Mouse (Mus musculus) adrenal gland, postnatal 14 days (tissue): ENCODE measurements at regions not wholly inside any gene's neighbourhood (a gene's known extent, or its start where the extent isn't known, plus 50 kb on each side); places are given as distances from the start of the nearest gene placed in this dataset.
A peak's percentile ranks its signal among the peaks of the same experiment; 100 is the strongest.
"Not testable (repeated sequence)": the region's sequence is repeated elsewhere in the genome, so short reads cannot be mapped to it uniquely, and the experiment has no call there.

Source experiments
- DNase-seq: peaks from one replicate; pipeline ENCODE4 v3.0.0; 2021; ENCODE audit warnings: mixed read lengths

DNA sequence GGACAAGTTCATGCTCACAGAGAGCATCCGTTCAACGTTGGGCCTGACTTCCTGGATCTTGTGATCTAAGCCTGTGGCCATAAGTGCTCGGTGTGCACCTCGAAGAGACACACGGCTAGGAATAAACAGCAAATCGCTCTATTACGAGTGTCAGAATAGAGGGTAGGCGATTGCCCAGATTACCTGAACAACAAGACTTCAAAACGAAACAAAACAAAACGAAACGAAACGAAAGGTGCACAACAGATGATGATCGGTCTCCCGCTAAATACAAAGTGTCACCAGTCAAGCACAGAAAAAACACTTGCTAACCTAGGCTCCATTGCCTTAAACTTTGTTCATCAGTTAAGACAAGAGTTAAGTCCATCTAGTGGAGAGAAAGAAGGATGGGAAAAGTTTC, 67.4 kb downstream of the Pdia4 start:
- DNase-seq: not testable (repeated sequence)

DNA sequence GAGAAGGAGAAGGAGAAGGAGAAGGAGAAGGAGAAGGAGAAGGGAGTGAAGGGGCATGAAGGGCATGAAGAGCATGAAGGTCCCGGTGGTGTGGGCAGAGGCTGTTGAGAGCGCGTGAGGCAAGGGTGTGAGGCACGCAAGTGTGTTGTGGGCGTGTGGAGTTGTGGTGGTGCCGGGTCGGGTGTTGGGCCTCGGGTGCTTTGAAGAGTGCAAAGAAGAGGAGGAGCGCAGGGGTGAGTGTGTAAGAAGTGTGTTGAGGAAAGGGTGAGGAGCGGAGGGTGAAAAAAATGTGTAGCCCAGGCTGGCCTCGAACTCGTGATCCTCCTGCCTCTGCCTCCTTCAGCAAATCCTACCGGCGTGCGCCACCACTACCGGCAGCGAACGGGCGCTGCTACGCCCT, 69.4 kb downstream of the Pdia4 start:
- DNase-seq: not testable (repeated sequence)

DNA sequence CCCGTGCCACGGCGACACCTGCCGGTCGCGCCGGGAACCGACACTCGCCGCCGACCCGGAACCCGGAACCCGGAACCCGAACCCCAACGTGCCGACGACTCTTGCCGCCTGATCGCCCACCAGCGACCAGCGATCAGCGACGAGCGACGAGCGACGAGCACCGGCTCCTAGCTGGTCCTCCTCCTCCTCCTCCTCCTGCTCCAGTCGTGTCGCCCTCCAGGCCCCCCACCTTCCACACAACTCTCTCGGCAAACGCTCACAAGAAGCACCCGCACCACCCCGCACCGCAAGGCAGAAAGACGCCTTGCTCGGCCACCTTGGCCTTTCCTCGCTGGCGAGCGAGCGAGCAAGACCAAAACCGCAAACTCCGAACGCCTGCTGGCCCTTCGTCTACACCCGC, 73.0 kb downstream of the Pdia4 start:
- DNase-seq: not testable (repeated sequence)

DNA sequence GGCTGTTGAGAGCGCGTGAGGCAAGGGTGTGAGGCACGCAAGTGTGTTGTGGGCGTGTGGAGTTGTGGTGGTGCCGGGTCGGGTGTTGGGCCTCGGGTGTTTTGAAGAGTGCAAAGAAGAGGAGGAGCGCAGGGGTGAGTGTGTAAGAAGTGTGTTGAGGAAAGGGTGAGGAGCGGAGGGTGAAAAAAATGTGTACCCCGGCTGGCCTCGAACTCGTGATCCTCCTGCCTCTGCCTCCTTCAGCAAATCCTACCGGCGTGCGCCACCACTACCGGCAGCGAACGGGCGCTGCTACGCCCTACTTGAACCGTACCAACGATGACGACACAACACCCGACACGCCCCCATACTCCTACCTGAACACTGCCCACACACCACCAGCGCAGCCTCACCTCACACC, 73.5 kb downstream of the Pdia4 start:
- peak; percentile 60 for DNase-seq

DNA sequence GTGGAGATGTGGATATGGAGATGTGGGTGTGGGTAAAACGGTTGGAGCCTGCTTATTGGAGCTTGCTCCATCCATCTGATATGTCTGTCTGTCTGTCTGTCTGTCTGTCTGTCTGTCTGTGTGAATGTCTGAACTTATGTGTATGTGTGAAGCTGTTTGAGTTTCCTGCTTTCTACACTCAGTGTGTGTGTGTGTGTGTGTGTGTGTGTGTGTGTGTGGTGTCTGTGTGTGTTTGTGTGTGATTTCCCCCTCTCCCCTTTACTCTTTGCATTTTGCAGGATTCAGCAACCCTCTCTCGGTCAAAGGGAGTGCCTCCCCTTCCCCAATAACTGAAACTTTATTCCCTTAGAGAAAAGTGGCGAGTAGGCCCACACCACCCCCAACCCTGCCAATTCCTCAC, 75.3 kb downstream of the Pdia4 start:
- DNase-seq: not testable (repeated sequence)
